Mouse (Mus musculus) CH12.LX (cell line): ENCODE results near the gene Dtd1. TPM values are rescaled to one million over a fixed set of nuclear protein-coding genes. Genes with fewer than 3 reads are reported as not detected.

ENCODE experiments used
- DNase-seq: peaks from one replicate; pipeline ENCODE4 v3.0.0-alpha.2; 2013; ENCODE audit errors: extremely low read depth
- H3K27ac ChIP-seq: 2 replicates; pipeline ENCODE4 v1.5.1; 2012; ENCODE audit warnings: low read depth, mild to moderate bottlenecking, control low read depth, moderate library complexity; ENCODE audit not compliant: insufficient read depth
- H3K27me3 ChIP-seq: replicated peaks from 2 replicates; pipeline ENCODE3; 2012; ENCODE audit warnings: inconsistent platforms
- H3K36me3 ChIP-seq, 2 experiments: replicated peaks in 1 of 2; 2 replicates each; pipeline versions ENCODE3 to v1.6.1; 2012; ENCODE audit warnings: inconsistent platforms in 1 of 2, low read length in 1 of 2, mild to moderate bottlenecking in 1 of 2, mixed read lengths in 1 of 2, moderate library complexity in 1 of 2; ENCODE audit not compliant: control insufficient read depth in 1 of 2, insufficient read depth in 1 of 2
- H3K4me1 ChIP-seq, 2 experiments: 2 replicates each; pipeline ENCODE4 v1.6.1; 2012; ENCODE audit warnings: inconsistent platforms in 1 of 2, moderate library complexity in 1 of 2; ENCODE audit not compliant: insufficient read depth in 2 of 2, control insufficient read depth in 1 of 2
- H3K4me2 ChIP-seq: 2 replicates; pipeline ENCODE4 v1.6.1; 2012; ENCODE audit warnings: low read depth, mild to moderate bottlenecking, control low read depth; ENCODE audit not compliant: poor library complexity, insufficient read depth, severe bottlenecking
- H3K4me3 ChIP-seq, 3 experiments: fragments of 150-350 bp in 1 of 3; sonication (generic) in 1 of 3; replicated peaks in 1 of 3; 2 replicates each; pipeline versions ENCODE3 to v1.5.1; 2011 to 2012; ENCODE audit warnings: low read depth in 2 of 3, low read length in 2 of 3, mild to moderate bottlenecking in 2 of 3, moderate library complexity in 2 of 3, control low read depth in 1 of 3, improper control_type of control experiment in 1 of 3, inconsistent platforms in 1 of 3, mixed read lengths in 1 of 3; ENCODE audit not compliant: poor library complexity in 1 of 3
- H3K79me2 ChIP-seq: replicated peaks from 2 replicates; pipeline ENCODE4 v1.6.1; 2012; ENCODE audit warnings: mild to moderate bottlenecking, moderate library complexity; ENCODE audit not compliant: control insufficient read depth, poor library complexity, insufficient read depth, severe bottlenecking; ENCODE audit errors: extremely low read depth
- H3K9ac ChIP-seq: 2 replicates; pipeline ENCODE4 v1.6.1; 2012; ENCODE audit warnings: low read depth, mild to moderate bottlenecking, control low read depth, moderate library complexity; ENCODE audit not compliant: insufficient read depth
- H3K9me3 ChIP-seq: replicated peaks from 2 replicates; pipeline ENCODE3; 2012; ENCODE audit warnings: low read length, inconsistent platforms, mixed read lengths
- BHLHE40 ChIP-seq: IDR thresholded peaks from 2 replicates; pipeline ENCODE4 v1.6.1; 2011; ENCODE audit warnings: mild to moderate bottlenecking, low read depth, low read length, improper control_type of control experiment
- CHD2 ChIP-seq: IDR thresholded peaks from 2 replicates; pipeline ENCODE4 v1.6.1; 2011; ENCODE audit warnings: low read length, improper control_type of control experiment
- CTCF ChIP-seq, 2 experiments: IDR thresholded peaks in 1 of 2; conservative IDR thresholded peaks in 1 of 2; 2 replicates each; pipeline ENCODE4 v1.5.1; 2011 to 2012; ENCODE audit warnings: low read depth in 2 of 2, low read length in 2 of 2, improper control_type of control experiment in 1 of 2, inconsistent platforms in 1 of 2, mild to moderate bottlenecking in 1 of 2, moderate library complexity in 1 of 2
- E2F4 ChIP-seq: IDR thresholded peaks from 2 replicates; pipeline ENCODE4 v1.6.1; 2011; ENCODE audit warnings: low read depth, low read length, improper control_type of control experiment; ENCODE audit not compliant: insufficient replicate concordance
- ETS1 ChIP-seq: conservative IDR thresholded peaks from 2 replicates; pipeline ENCODE4 v1.6.1; 2012; ENCODE audit warnings: low read depth, mild to moderate bottlenecking, inconsistent platforms, low read length, improper control_type of control experiment, moderate library complexity
- GABPA ChIP-seq: IDR thresholded peaks from 2 replicates; pipeline ENCODE4 v1.6.1; 2012; ENCODE audit warnings: low read depth, low read length, improper control_type of control experiment, inconsistent platforms; ENCODE audit not compliant: insufficient replicate concordance
- HCFC1 ChIP-seq: IDR thresholded peaks from 2 replicates; pipeline ENCODE4 v1.6.1; 2012; ENCODE audit warnings: low read depth, mild to moderate bottlenecking, inconsistent platforms, low read length, improper control_type of control experiment
- MAFK ChIP-seq: IDR thresholded peaks from 2 replicates; pipeline ENCODE4 v1.6.1; 2011; ENCODE audit warnings: low read length, improper control_type of control experiment; ENCODE audit not compliant: insufficient replicate concordance
- MXI1 ChIP-seq: IDR thresholded peaks from 2 replicates; pipeline ENCODE4 v1.6.1; 2011; ENCODE audit warnings: mild to moderate bottlenecking, low read depth, low read length, improper control_type of control experiment
- NELFE ChIP-seq: IDR thresholded peaks from 2 replicates; pipeline ENCODE4 v1.6.1; 2011; ENCODE audit warnings: low read depth, low read length, improper control_type of control experiment
- POLR2A ChIP-seq: IDR thresholded peaks from 2 replicates; pipeline ENCODE4 v1.6.1; 2011; ENCODE audit warnings: low read depth, mild to moderate bottlenecking, improper control_type of control experiment, low read length
- RCOR1 ChIP-seq: conservative IDR thresholded peaks from 2 replicates; pipeline ENCODE4 v1.6.1; 2012; ENCODE audit warnings: low read depth, mild to moderate bottlenecking, inconsistent platforms, low read length, improper control_type of control experiment
- SIN3A ChIP-seq: IDR thresholded peaks from 2 replicates; pipeline ENCODE4 v1.6.1; 2012; ENCODE audit warnings: low read length, improper control_type of control experiment, inconsistent platforms
- SMC3 ChIP-seq: IDR thresholded peaks from 2 replicates; pipeline ENCODE4 v1.6.1; 2011; ENCODE audit warnings: low read depth, low read length, improper control_type of control experiment
- TBP ChIP-seq: conservative IDR thresholded peaks from 2 replicates; pipeline ENCODE4 v1.6.1; 2011; ENCODE audit warnings: low read depth, low read length, improper control_type of control experiment
- TCF12 ChIP-seq: IDR thresholded peaks from 2 replicates; pipeline ENCODE4 v1.6.1; 2014; ENCODE audit warnings: low read depth, mild to moderate bottlenecking, inconsistent platforms, low read length, improper control_type of control experiment
- ZMIZ1 ChIP-seq: IDR thresholded peaks from 2 replicates; pipeline ENCODE4 v1.6.1; 2012; ENCODE audit warnings: low read depth, mild to moderate bottlenecking, inconsistent platforms, low read length, improper control_type of control experiment
- ZNF384 ChIP-seq: IDR thresholded peaks from 2 replicates; pipeline ENCODE4 v1.6.1; 2012; ENCODE audit warnings: low read depth, low read length, improper control_type of control experiment, inconsistent platforms
- dilution Hi-C: fragments of 300-500 bp; cut with MboI; formaldehyde crosslinking; loops from 2 replicates; pipeline ENCODE4 v1.14.3; 2020; ENCODE audit warnings: low sequenced_read_pairs; ENCODE audit not compliant: extremely low pct_unique_long_range_greater_than_20kb, extremely low pct_ligation_motif_present
- in situ Hi-C: fragments of 300-500 bp; cut with MboI; formaldehyde crosslinking; loops from 3 replicates; pipeline ENCODE4 v1.14.3; 2019; ENCODE audit warnings: low sequenced_read_pairs, low pct_ligation_motif_present, low pct_unique_long_range_greater_than_20kb, mixed read lengths
- polyA plus RNA-seq: library from polyadenylated mRNA; unstranded; fragments of >175 nt; gene quantifications from 2 replicates; pipeline ENCODE4 v1.2.1, GENCODE M21; 2012; ENCODE audit warnings: low read depth; ENCODE audit not compliant: insufficient read length
- total RNA-seq, 2 experiments: library from RNA; depleted of rRNA; stranded (reverse); fragments of 300-350 nt in 1 of 2; fragments of >200 nt in 1 of 2; gene quantifications; 2 replicates each; pipeline ENCODE4 v1.2.3; 2012 to 2014

Dtd1 gene
- total and polyA plus RNA-seq, 3 experiments, result 42.7 to 47.8 (median 43.3) TPM

- dilution Hi-C loops (no loop called here), in situ Hi-C loops (no loop called here)
- Histone ChIP-seq H3K4me3 (no peak overlapping the region), H3K4me2 (no peak overlapping the region), H3K27ac (no peak overlapping the region), H3K36me3 (peaks cover 4 to 23% of the 10 kb centered on the region in 2 experiments), H3K9ac (no peak overlapping the region), H3K79me2 (no peaks in the 10 kb centered on the region), H3K4me1 (peaks cover 0 to 13% of the 10 kb centered on the region in 2 experiments; a peak in 2 of 4 replicates), H3K27me3 (no peaks in the 10 kb centered on the region), H3K9me3 (peaks cover 2% of the 10 kb centered on the region)
- TF ChIP-seq POLR2A, result no peak
- TF ChIP-seq ETS1, result no peak
- no peak for TF ChIP-seq RCOR1
- no peak for DNase-seq
Observed at GRCm38 (mm10) chr2:144676546-144677228, 77.0 kb downstream of the Dtd1 start.

- in situ Hi-C loops (no loop called here), dilution Hi-C loops (no loop called here)
- H3K9ac ChIP-seq, result no peak overlapping the region
- H3K27ac ChIP-seq, result no peak overlapping the region
- no peak for TF ChIP-seq MAFK
- TF ChIP-seq CHD2, result no peak
- TF ChIP-seq ZMIZ1, result no peak
- TF ChIP-seq E2F4, result no peak
- no peak for TF ChIP-seq GABPA
- TF ChIP-seq SMC3, result no peak
- no peak for TF ChIP-seq NELFE
- TF ChIP-seq ETS1, result no peak
- no peak for TF ChIP-seq ZNF384
- no peak for TF ChIP-seq TBP
- TF ChIP-seq TCF12, result no peak
- no peak for TF ChIP-seq HCFC1
- no peak for TF ChIP-seq MXI1
- TF ChIP-seq CTCF (conservative IDR thresholded peaks at IDR 0.05 in 1 of 2, IDR thresholded peaks at IDR 0.05 in 1 of 2; ENCODE audit: low read depth in 2 of 2, low read length in 2 of 2), result no peak
- TF ChIP-seq SIN3A, result no peak
- TF ChIP-seq BHLHE40, result no peak
- H3K9me3 ChIP-seq, result no peaks in the 10 kb centered on the region
- H3K4me2 ChIP-seq, result no peak overlapping the region
- no peak overlapping the region for H3K4me3 ChIP-seq
- H3K27me3 ChIP-seq, result no peaks in the 10 kb centered on the region
- no peak for DNase-seq
- peaks cover 4 to 20% of the 10 kb centered on the region in 2 experiments for H3K36me3 ChIP-seq
- H3K79me2 ChIP-seq, result no peaks in the 10 kb centered on the region
- H3K4me1 ChIP-seq, result peaks cover 0 to 13% of the 10 kb centered on the region in 2 experiments; a peak in 2 of 4 replicates
Observed at GRCm38 (mm10) chr2:144677229-144677571, 77.5 kb downstream of the Dtd1 start.
